Mouse (Mus musculus) thymus, adult 2 months (tissue): ENCODE measurements at regions not wholly inside any gene's neighbourhood (a gene's known extent, or its start where the extent isn't known, plus 50 kb on each side); places are given as distances from the start of the nearest gene placed in this dataset.

ENCODE experiments used
- DNase-seq: peaks from one replicate; pipeline ENCODE4 v3.0.0; 2021
- H3K27ac ChIP-seq: fragments of 200-500 bp; 2 replicates; pipeline ENCODE4 v1.5.1; 2012; ENCODE audit warnings: low read length, control low read depth; ENCODE audit not compliant: control insufficient read depth, insufficient read depth
- H3K27me3 ChIP-seq: fragments of 200-500 bp; 2 replicates; pipeline ENCODE4 v1.6.1; 2012; ENCODE audit warnings: mild to moderate bottlenecking, low read length, moderate library complexity, mixed read lengths; ENCODE audit not compliant: control insufficient read depth, insufficient read depth
- H3K36me3 ChIP-seq: fragments of 200-500 bp; 2 replicates; pipeline ENCODE4 v1.6.1; 2012; ENCODE audit warnings: mild to moderate bottlenecking, low read length, moderate library complexity; ENCODE audit not compliant: control insufficient read depth, insufficient read depth
- H3K4me1 ChIP-seq: fragments of 200-500 bp; replicated peaks from 2 replicates; pipeline ENCODE4 v1.6.1; 2012; ENCODE audit warnings: low read length; ENCODE audit not compliant: control insufficient read depth, insufficient read depth
- H3K4me3 ChIP-seq: fragments of 200-500 bp; 2 replicates; pipeline ENCODE4 v1.5.1; 2012; ENCODE audit warnings: mild to moderate bottlenecking, low read length, control low read depth, moderate library complexity; ENCODE audit not compliant: control insufficient read depth, insufficient read depth
- CTCF ChIP-seq: fragments of 200-500 bp; IDR thresholded peaks from 2 replicates; pipeline ENCODE4 v1.5.1; 2012; ENCODE audit warnings: mild to moderate bottlenecking, control low read depth, low read length, moderate library complexity, borderline replicate concordance; ENCODE audit not compliant: control insufficient read depth, poor library complexity, insufficient read depth; ENCODE audit errors: extremely low read depth
- POLR2A ChIP-seq: fragments of 200-500 bp; IDR thresholded peaks from 2 replicates; pipeline ENCODE4 v1.6.1; 2012; ENCODE audit warnings: mild to moderate bottlenecking, low read length, control low read depth, moderate library complexity; ENCODE audit not compliant: control insufficient read depth, poor library complexity, insufficient read depth; ENCODE audit errors: extremely low read depth
- WGBS: fragments of 180-500 bp; shearing (Covaris S2); methylation state at CpG from one replicate; pipeline ENCODE4 v1.1.7; 2018; 5-methylcytosine and 5-hydroxymethylcytosine counted together

DNA sequence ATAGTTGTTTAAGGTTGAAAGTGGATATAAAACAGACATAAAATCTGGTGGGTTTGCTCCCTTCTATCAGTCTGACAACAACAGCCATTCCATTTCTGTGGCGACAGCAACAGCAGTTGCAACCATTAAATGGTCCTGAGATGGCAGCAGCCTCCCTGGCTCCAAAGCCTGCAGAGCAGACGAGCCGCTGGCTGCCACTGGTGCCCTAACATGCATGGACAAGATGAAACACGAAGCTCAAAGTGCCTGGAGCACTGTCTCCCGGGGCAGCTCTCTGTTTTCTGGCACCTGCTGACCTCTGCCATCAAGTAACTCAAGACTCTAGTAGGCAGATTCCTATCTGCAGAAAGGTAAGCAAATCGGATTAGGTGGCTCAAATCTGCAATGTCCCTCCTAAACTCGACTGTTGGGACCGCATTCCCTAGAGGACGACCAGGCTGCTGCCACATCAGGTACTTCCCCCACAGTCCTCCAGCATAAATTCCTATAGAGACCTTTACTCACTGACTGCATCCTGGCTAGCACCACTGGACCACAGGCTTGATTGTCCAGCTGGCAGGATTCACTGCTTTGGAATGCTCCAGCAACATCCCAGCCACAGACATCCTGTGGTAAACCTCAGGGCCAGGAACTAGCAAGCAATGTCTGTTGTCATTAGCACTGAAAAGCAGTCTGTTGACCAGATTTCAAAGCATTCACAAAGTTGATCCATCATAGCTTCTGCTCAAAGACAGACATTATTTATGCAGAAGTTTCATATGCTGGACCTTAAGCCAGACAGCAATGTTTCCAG lies 490.0 kb downstream of the Psat1 start:
- no peak for DNase-seq
- no peaks in the 10 kb centered on the region for H3K27me3 ChIP-seq
- 67% methylated on average over 9 of the region's 9 CpGs for WGBS
- H3K4me1 ChIP-seq = no peaks in the 10 kb centered on the region
- TF ChIP-seq CTCF (no peak), POLR2A (no peak)
- H3K4me3 ChIP-seq = no peak overlapping the region
- no peak overlapping the region for H3K27ac ChIP-seq
- H3K36me3 ChIP-seq = no peaks in the 10 kb centered on the region

GRCm38 (mm10) chr19:15448989-15449388 lies 498.1 kb downstream of the Psat1 start:
- no peak for DNase-seq
- H3K4me1 ChIP-seq = no peaks in the 10 kb centered on the region
- no peaks in the 10 kb centered on the region for H3K36me3 ChIP-seq
- H3K27ac ChIP-seq = no peak overlapping the region
- no peaks in the 10 kb centered on the region for H3K27me3 ChIP-seq
- WGBS = 86% methylated on average over 5 of the region's 5 CpGs
- H3K4me3 ChIP-seq = no peak overlapping the region
- no peak for TF ChIP-seq CTCF
- no peak for TF ChIP-seq POLR2A

GRCm38 (mm10) chr19:15431798-15432197 lies 515.3 kb downstream of the Psat1 start:
- DNase-seq = no peak
- 90% methylated on average over 5 of the region's 5 CpGs for WGBS
- H3K4me1 ChIP-seq = no peaks in the 10 kb centered on the region
- no peaks in the 10 kb centered on the region for H3K36me3 ChIP-seq
- no peaks in the 10 kb centered on the region for H3K27me3 ChIP-seq
- H3K4me3 ChIP-seq = no peak overlapping the region
- no peak overlapping the region for H3K27ac ChIP-seq
- TF ChIP-seq POLR2A = no peak
- TF ChIP-seq CTCF = no peak

- Histone ChIP-seq H3K27ac (no peak overlapping the region), H3K4me3 (no peak overlapping the region), H3K4me1 (no peaks in the 10 kb centered on the region), H3K27me3 (no peaks in the 10 kb centered on the region), H3K36me3 (no peaks in the 10 kb centered on the region)
- WGBS = 40% methylated on average over 3 of the region's 3 CpGs
- DNase-seq = no peak
- TF ChIP-seq CTCF = no peak
Measured at GRCm38 (mm10) chr19:15421311-15421710, 525.8 kb downstream of the Psat1 start.

GRCm38 (mm10) chr19:15398624-15399023 lies 548.5 kb downstream of the Psat1 start:
- H3K4me1 ChIP-seq = no peaks in the 10 kb centered on the region
- WGBS = 81% methylated on average over 3 of the region's 3 CpGs
- no peaks in the 10 kb centered on the region for H3K36me3 ChIP-seq

DNA sequence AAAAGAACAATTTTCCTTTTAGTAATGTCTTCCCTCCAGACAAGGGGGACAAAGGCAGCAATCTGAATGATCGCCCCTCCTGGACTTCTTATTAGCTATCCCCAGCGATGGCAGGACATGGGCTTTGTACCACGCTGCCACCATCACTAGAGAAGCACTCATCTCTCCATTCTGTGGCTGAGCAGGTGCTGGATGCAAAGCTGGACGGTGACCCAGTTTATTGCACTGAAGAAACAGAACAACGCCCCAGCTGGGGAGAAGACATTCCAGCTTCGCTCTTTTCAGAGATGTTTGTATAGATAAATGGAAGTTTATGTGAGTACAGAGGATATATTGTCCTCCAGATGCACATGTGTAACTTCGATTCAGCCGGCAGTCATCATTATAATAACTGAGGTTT lies 575.5 kb downstream of the Psat1 start:
- WGBS = 87% methylated on average over 8 of the region's 8 CpGs
- Histone ChIP-seq H3K27ac (no peak overlapping the region), H3K4me1 (no peaks in the 10 kb centered on the region), H3K36me3 (no peaks in the 10 kb centered on the region), H3K27me3 (no peaks in the 10 kb centered on the region), H3K4me3 (no peak overlapping the region)
- TF ChIP-seq CTCF = no peak
- no peak for TF ChIP-seq POLR2A
- DNase-seq = no peak

More at GRCm38 (mm10) chr19:15398624-15399023, 548.5 kb downstream of the Psat1 start:
- H3K4me3 ChIP-seq = no peak overlapping the region
- DNase-seq = no peak
- H3K27ac ChIP-seq = no peak overlapping the region
- H3K27me3 ChIP-seq = no peaks in the 10 kb centered on the region
- TF ChIP-seq POLR2A (no peak), CTCF (no peak)

DNA sequence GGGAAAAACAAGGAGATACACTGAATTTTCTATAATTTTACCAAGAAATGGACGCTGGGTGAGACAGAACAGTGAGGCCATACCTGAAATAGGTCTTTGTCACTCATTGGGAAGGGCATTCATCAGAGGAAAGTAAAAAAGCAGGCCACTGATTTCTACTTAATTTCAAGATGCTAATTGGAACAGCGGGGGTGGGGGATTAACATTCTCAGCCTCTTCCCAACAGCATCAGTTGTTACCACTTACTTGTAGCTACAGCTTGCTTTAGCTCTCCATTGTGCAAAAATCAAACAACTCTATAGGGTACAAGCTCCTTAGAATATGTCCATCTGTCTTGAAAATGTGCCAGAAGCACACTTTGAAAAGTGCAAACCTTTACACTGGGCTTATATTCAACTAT lies 580.2 kb downstream of the Psat1 start:
- TF ChIP-seq CTCF = no peak
- no peak for TF ChIP-seq POLR2A
- H3K4me3 ChIP-seq = no peak overlapping the region
- no peaks in the 10 kb centered on the region for H3K36me3 ChIP-seq
- no peaks in the 10 kb centered on the region for H3K27me3 ChIP-seq
- no peaks in the 10 kb centered on the region for H3K4me1 ChIP-seq
- H3K27ac ChIP-seq = no peak overlapping the region
- 68% methylated on average over 2 of the region's 2 CpGs for WGBS
- no peak for DNase-seq
